Mouse (Mus musculus): Measurements from ENCODE around the gene Ncr1.
"Not testable (repeated sequence)": the region's sequence is repeated elsewhere in the genome, so short reads cannot be mapped to it uniquely, and the experiment has no call there.

Gene Ncr1

GRCm38 (mm10) chr7:4337509-4337908, at the start of gene Ncr1:
TSS of gene Ncr1 (plus strand) at chr7:4337724.
- DNase-seq: no peak

- no peak for DNase-seq
Measured at GRCm38 (mm10) chr7:4292638-4293037, 44.9 kb upstream of the Ncr1 start.

- no peak for DNase-seq
Measured at GRCm38 (mm10) chr7:4297189-4297588, 40.3 kb upstream of the Ncr1 start.

GRCm38 (mm10) chr7:4300166-4300565, 37.4 kb upstream of the Ncr1 start:
- DNase-seq: no peak

GRCm38 (mm10) chr7:4303457-4303856, 34.1 kb upstream of the Ncr1 start:
- DNase-seq: no peak

- DNase-seq: not testable (repeated sequence)
Measured at GRCm38 (mm10) chr7:4313109-4313508, 24.4 kb upstream of the Ncr1 start.

- DNase-seq: not testable (repeated sequence)
Measured at GRCm38 (mm10) chr7:4313531-4313930, 24.0 kb upstream of the Ncr1 start.

GRCm38 (mm10) chr7:4323301-4323700, 14.2 kb upstream of the Ncr1 start:
- DNase-seq: no peak

GRCm38 (mm10) chr7:4373521-4373920, 36.0 kb downstream of the Ncr1 start:
- no peak for DNase-seq
